Mouse (Mus musculus): ENCODE results near the gene Snapc4.
"Not testable (repeated sequence)": the region's sequence is repeated elsewhere in the genome, so short reads cannot be mapped to it uniquely, and the experiment has no call there.

Gene Snapc4

GRCm38 (mm10) chr2:26380131-26380771 is at the start of gene Snapc4:
Gene Snapc4 (minus strand): TSS chr2:26380653.
- DNase-seq: peak; percentile 85

GRCm38 (mm10) chr2:26429851-26430250 is 49.4 kb upstream of the Snapc4 start:
- no peak for DNase-seq

- DNase-seq: no peak
These were observed 44.1 kb upstream of the Snapc4 start for GRCm38 (mm10) chr2:26424541-26424940.

- DNase-seq: no peak
These were observed 42.6 kb upstream of the Snapc4 start for GRCm38 (mm10) chr2:26423086-26423485.

- no peak for DNase-seq
These were observed 41.5 kb upstream of the Snapc4 start for GRCm38 (mm10) chr2:26421969-26422368.

GRCm38 (mm10) chr2:26418120-26418519 is 37.7 kb upstream of the Snapc4 start:
- no peak for DNase-seq

- no peak for DNase-seq
These were observed 36.6 kb upstream of the Snapc4 start for GRCm38 (mm10) chr2:26417066-26417465.

- DNase-seq: no peak
These were observed 30.5 kb upstream of the Snapc4 start for GRCm38 (mm10) chr2:26410931-26411411.

GRCm38 (mm10) chr2:26410091-26410490 is 29.6 kb upstream of the Snapc4 start:
- no peak for DNase-seq

- no peak for DNase-seq
These were observed 28.9 kb upstream of the Snapc4 start for GRCm38 (mm10) chr2:26409362-26409761.

GRCm38 (mm10) chr2:26408515-26409356 is 28.3 kb upstream of the Snapc4 start, which contains the start of gene Inpp5e:
Gene Inpp5e (minus strand): TSS chr2:26409203.
- DNase-seq: peak; percentile 93

- DNase-seq: no peak
These were observed 22.9 kb upstream of the Snapc4 start for GRCm38 (mm10) chr2:26403306-26403705.

- no peak for DNase-seq
These were observed 21.8 kb upstream of the Snapc4 start for GRCm38 (mm10) chr2:26402265-26402664.

- DNase-seq: no peak
These were observed 20.6 kb upstream of the Snapc4 start for GRCm38 (mm10) chr2:26401023-26401422.

GRCm38 (mm10) chr2:26400296-26400695 is 19.8 kb upstream of the Snapc4 start:
- DNase-seq: no peak

GRCm38 (mm10) chr2:26399647-26400046 is 19.2 kb upstream of the Snapc4 start:
- no peak for DNase-seq

- DNase-seq: no peak
These were observed 18.5 kb upstream of the Snapc4 start for GRCm38 (mm10) chr2:26398978-26399377.

GRCm38 (mm10) chr2:26391617-26392016 is 11.2 kb upstream of the Snapc4 start:
- no peak for DNase-seq

GRCm38 (mm10) chr2:26390954-26391353 is 10.5 kb upstream of the Snapc4 start:
- DNase-seq: no peak

GRCm38 (mm10) chr2:26389154-26389690 is 8.8 kb upstream of the Snapc4 start, which contains the start of the genes Entr1 and Pmpca:
Gene Entr1 (minus strand): TSS chr2:26389316.
Gene Pmpca (plus strand): TSS chr2:26389339.
- DNase-seq: peak; percentile 82

GRCm38 (mm10) chr2:26388682-26389153 is 8.3 kb upstream of the Snapc4 start:
- no peak for DNase-seq

GRCm38 (mm10) chr2:26387713-26388112 is 7.3 kb upstream of the Snapc4 start:
- DNase-seq: no peak

- DNase-seq: not testable (repeated sequence)
These were observed 418 bp upstream of the Snapc4 start for GRCm38 (mm10) chr2:26380871-26381270.

All from layer of hippocampus, adult 9-11 months (tissue).